Mouse (Mus musculus) cortical plate, adult 2 months (tissue): ENCODE measurements around the gene Cd52. TPM values are rescaled to one million over a fixed set of nuclear protein-coding genes. Genes with fewer than 3 reads are reported as not detected.

Source experiments
- H3K27ac ChIP-seq: fragments of 200-500 bp; 2 replicates; pipeline ENCODE4 v1.5.1; 2012; ENCODE audit warnings: low read length, control low read depth, inconsistent platforms; ENCODE audit not compliant: insufficient read depth
- H3K4me1 ChIP-seq: fragments of 200-500 bp; 2 replicates; pipeline ENCODE4 v1.6.1; 2011; ENCODE audit warnings: low read length; ENCODE audit not compliant: control insufficient read depth, insufficient read depth
- H3K4me3 ChIP-seq: fragments of 200-500 bp; 2 replicates; pipeline ENCODE4 v1.5.1; 2011; ENCODE audit warnings: mild to moderate bottlenecking, low read length, control low read depth; ENCODE audit not compliant: insufficient read depth
- CTCF ChIP-seq: fragments of 200-500 bp; IDR thresholded peaks from 2 replicates; pipeline ENCODE4 v1.5.1; 2011; ENCODE audit warnings: mild to moderate bottlenecking, control low read depth, low read length; ENCODE audit not compliant: insufficient read depth; ENCODE audit errors: extremely low read depth
- POLR2A ChIP-seq: fragments of 200-500 bp; IDR thresholded peaks from 2 replicates; pipeline ENCODE4 v1.6.1; 2011; ENCODE audit warnings: mild to moderate bottlenecking, low read length, control low read depth; ENCODE audit not compliant: insufficient read depth; ENCODE audit errors: extremely low read depth
- polyA plus RNA-seq: library from polyadenylated mRNA; depleted of rRNA; stranded (reverse); fragments of >200 nt; gene quantifications from 2 replicates; pipeline ENCODE4 v1.2.3, GENCODE M21; 2012

Gene Cd52
- polyA plus RNA-seq, 1 experiment, result 5.5 TPM

- Histone ChIP-seq H3K4me1 (no peaks in the 10 kb centered on the region), H3K27ac (no peak overlapping the region), H3K4me3 (no peak overlapping the region)
- TF ChIP-seq POLR2A (no peak), CTCF (no peak)
These were observed 798 bp downstream of the Cd52 start for GRCm38 (mm10) chr4:134094004-134094564.

GRCm38 (mm10) chr4:134092382-134093288, 2.2 kb downstream of the Cd52 start:
- H3K4me3 ChIP-seq, result no peak overlapping the region

GRCm38 (mm10) chr4:134091225-134091529, 3.7 kb downstream of the Cd52 start:
- no peak for TF ChIP-seq CTCF
- no peak for TF ChIP-seq POLR2A
- H3K4me1 ChIP-seq, result no peaks in the 10 kb centered on the region
- no peak overlapping the region for H3K27ac ChIP-seq
- no peak overlapping the region for H3K4me3 ChIP-seq

More at GRCm38 (mm10) chr4:134092382-134093288, 2.2 kb downstream of the Cd52 start:
- no peaks in the 10 kb centered on the region for H3K4me1 ChIP-seq
- no peak overlapping the region for H3K27ac ChIP-seq
- TF ChIP-seq POLR2A (no peak), CTCF (peak; percentile 58)

- Histone ChIP-seq H3K4me3 (no peak overlapping the region), H3K27ac (no peak overlapping the region), H3K4me1 (no peaks in the 10 kb centered on the region)
- TF ChIP-seq POLR2A, result no peak
- no peak for TF ChIP-seq CTCF
These were observed 4.2 kb downstream of the Cd52 start for GRCm38 (mm10) chr4:134090521-134091224.

- no peaks in the 10 kb centered on the region for H3K4me1 ChIP-seq
- H3K4me3 ChIP-seq, result no peak overlapping the region
- TF ChIP-seq CTCF (no peak), POLR2A (no peak)
- no peak overlapping the region for H3K27ac ChIP-seq
These were observed 5.9 kb downstream of the Cd52 start for GRCm38 (mm10) chr4:134089029-134089428.

- no peaks in the 10 kb centered on the region for H3K4me1 ChIP-seq
- no peak overlapping the region for H3K4me3 ChIP-seq
- H3K27ac ChIP-seq, result no peak overlapping the region
- TF ChIP-seq CTCF, result peak; percentile 65
- TF ChIP-seq POLR2A, result no peak
These were observed 7.5 kb downstream of the Cd52 start for GRCm38 (mm10) chr4:134087412-134087811.

GRCm38 (mm10) chr4:134084999-134085398, 9.9 kb downstream of the Cd52 start:
- H3K27ac ChIP-seq, result no peak overlapping the region
- no peak for TF ChIP-seq CTCF
- TF ChIP-seq POLR2A, result no peak
- H3K4me3 ChIP-seq, result no peak overlapping the region
- no peaks in the 10 kb centered on the region for H3K4me1 ChIP-seq

- Histone ChIP-seq H3K4me1 (no peaks in the 10 kb centered on the region), H3K27ac (no peak overlapping the region), H3K4me3 (peak overlapping the region; percentile 44)
- TF ChIP-seq POLR2A (no peak), CTCF (no peak)
These were observed 12.4 kb downstream of the Cd52 start for GRCm38 (mm10) chr4:134082460-134082859.

GRCm38 (mm10) chr4:134081730-134082386, 13.0 kb downstream of the Cd52 start:
- H3K4me3 ChIP-seq, result peak overlapping the region; percentile 44
- no peaks in the 10 kb centered on the region for H3K4me1 ChIP-seq
- TF ChIP-seq CTCF (no peak), POLR2A (peak; percentile 17; the same call in 1 of the 2 replicates)
- no peak overlapping the region for H3K27ac ChIP-seq

- TF ChIP-seq POLR2A (no peak), CTCF (no peak)
- Histone ChIP-seq H3K4me3 (no peak overlapping the region), H3K4me1 (no peaks in the 10 kb centered on the region), H3K27ac (no peak overlapping the region)
These were observed 14.2 kb downstream of the Cd52 start for GRCm38 (mm10) chr4:134080674-134081073.
